Mouse (Mus musculus) erythroblast, adult 5-6 weeks (primary cell): ENCODE data around the gene Akt3. TPM values are rescaled to one million over a fixed set of nuclear protein-coding genes. Genes with fewer than 3 reads are reported as not detected.

Experiments
- ATAC-seq: replicated peaks from 2 replicates; pipeline ENCODE4 v1.8.0; 2016; ENCODE audit warnings: moderate number of reproducible peaks, mild to moderate bottlenecking, moderate TSS enrichment, inconsistent platforms; ENCODE audit not compliant: poor library complexity, low FRiP score, severe bottlenecking
- total RNA-seq, 2 experiments: library from RNA; stranded (forward) in 1 of 2; stranded (reverse) in 1 of 2; fragments of 150-400 nt in 1 of 2; fragments of 200-764, 138-1000 nt in 1 of 2; gene quantifications; 2 replicates each; pipeline versions ENCODE4 v1.2.3 to v1.2.4; 2015 to 2017; ENCODE audit warnings: low replicate concordance in 2 of 2

The Akt3 gene
- total RNA-seq, 2 experiments from 2014 or later = 5.8 to 18.2 TPM

DNA sequence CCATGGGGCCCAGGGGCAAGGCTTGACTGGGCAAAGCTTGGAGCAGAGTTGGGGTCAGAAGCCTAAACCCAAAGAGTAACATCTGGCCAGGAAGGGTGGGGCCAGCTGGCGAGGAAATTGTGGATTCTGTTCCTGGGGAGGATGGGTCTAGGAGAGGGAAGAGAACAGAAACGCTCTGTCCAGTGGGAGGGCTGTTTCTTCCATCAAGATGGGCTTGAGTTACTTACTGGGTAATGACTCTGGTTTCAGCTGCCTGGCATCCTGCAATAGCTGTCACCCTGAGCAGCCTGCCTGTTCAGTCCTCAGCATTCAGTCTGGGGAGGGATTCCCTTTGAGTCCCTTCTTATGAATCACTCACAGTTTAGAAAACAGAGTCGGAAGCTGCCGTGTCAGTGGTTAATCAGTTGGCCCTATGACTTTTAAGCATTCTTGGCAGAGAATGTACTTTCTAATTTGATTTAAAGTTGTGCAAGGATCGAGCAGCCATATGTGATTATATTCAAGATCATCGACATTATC is 243.0 kb downstream of the Akt3 start:
- no peak for ATAC-seq

DNA sequence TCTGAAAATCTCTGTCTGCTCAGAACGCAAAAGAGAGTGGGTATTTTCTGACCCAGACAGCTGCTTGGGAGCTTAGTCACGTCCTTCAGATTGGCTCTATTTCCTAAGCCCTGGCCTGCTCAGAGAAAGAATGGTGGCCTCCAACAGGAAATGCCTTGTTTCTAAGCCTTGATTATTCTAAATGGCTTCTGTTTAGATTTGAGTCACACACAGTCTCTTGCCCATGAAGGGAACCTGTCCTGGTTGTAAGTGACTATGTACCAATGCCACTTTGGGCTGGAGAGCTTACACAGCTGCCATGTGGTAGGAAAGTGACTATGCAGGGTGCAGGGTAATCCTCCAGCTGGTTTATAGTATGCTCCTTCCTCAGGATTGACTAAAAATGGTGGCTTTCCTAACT is 243.7 kb downstream of the Akt3 start:
- no peak for ATAC-seq

DNA sequence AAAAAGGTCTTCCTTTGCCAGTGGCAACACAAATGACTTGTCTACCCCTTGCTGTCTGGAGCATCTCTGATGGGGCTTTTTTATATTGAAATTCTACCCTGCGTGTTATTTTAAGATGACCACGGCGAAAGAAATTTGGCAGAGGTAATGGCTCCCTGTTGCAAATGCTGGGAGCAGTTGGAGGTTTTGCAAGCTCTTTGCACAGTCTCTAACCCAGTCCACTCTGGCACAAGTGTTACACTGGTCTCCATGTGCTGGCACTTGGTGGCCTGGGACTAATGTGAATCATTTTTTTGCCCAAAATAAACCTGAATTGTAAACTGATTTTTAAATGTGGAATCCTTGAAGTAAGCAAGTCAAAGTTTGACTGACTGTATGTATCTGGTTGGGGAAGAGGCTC is 244.2 kb downstream of the Akt3 start:
- ATAC-seq = no peak

DNA sequence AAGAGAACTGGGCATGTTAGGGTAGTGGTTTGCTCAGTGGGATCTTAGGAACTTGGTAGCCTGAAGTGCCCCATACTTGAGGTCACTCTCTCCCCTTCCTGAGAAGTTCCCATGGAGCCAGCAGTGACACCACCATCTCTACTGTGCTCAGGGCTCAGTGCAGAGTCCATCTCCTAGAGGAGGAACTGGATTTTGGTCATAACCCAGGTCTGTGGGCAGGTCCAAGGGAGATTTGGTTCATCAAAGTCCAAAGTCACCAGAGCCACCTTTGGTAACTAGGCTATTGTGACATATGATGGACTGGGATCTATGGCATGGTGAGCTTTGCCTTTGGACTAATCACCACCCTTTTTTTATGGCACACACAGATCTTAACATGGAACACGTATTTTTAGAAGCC is 244.7 kb downstream of the Akt3 start:
- ATAC-seq = no peak

DNA sequence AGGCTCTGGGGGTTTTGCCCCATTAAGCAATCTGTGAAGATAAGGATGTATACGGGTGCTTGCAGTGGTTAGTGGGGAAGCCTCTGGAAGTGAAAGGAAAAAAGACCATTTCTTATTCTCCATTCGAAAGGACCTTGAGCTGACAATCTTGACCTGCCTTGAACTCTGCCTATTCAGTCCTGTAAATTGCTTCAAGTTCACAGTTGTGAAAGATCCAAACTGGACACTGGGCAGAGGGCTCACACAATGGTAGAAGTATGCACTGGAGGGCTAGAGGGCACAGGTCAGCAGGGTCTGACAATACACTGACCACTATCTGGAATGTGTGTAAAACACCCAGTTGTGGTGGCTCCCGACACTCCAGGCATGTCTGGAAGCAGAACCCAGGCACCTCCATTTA is 245.2 kb downstream of the Akt3 start:
- ATAC-seq = no peak

DNA sequence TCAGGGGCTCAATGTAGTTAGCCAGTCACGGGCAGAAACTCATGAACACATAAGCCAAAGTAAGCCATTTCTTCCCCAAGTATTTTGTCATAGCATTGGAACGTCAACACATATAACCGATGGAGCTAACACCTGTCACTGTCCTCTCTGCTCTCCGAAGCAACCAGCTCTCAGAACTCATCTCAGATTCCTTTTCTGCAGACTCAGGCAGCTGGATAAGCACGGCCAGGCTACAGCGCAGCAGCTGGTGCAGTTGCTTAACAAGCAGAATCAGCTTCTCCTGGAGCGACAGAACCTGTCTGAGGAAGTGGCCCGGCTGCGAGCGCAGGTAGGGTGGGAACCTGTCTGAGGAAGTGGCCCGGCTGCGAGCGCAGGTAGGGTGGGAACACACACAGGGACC is 246.3 kb downstream of the Akt3 start:
- ATAC-seq = no peak

DNA sequence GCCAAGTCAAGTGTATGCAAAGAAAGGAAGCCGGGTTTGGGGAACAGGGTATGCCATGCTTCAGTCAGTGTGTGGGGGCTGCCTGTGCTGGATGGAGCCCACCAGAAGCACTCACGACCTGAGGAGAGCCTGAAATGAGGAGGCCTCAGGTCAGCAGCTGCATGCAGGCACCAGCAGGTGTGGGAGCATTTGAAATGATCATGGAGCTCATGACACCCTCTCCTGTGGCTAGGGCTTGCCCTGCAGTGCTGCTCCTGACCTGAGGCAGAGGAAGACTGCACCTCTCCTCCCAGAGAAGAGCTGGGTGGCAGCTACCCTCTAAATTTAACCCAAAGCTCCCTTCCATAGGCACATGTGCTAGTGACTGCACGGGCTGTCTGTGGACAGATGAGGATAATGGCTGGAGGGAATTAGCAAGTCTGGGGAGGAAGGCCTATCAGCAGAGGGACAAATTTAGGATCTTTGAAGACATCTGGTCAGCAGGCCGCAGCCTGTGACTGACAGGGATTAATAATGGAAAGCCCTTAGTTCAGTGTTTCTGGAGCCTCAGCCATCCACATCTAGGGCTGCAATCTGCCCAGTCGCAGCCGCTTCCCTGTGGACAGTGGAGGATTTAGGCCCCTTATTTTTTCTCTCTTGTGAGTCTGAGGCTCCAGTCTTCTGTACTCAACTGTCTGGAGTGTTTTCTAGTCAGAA is 247.2 kb downstream of the Akt3 start:
- ATAC-seq = no peak

DNA sequence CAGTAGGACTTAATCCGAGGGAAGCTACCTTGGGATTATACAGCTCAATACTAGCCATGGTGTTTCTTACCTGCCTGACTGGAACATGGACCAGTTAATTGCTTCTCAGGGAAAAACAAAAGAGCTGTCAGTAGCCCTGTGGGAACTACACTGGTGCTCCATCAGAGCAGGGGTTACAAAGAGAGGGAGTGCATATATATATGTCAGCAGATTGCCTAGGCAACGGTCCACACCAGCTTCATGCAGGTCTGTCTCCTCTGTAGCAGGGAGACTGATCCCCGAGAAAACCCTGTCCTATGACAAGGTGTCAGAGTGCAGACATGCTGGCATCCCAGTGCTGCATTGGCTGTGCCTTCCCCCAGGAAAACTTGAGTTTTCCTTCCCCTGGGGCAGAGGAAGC is 248.0 kb downstream of the Akt3 start:
- no peak for ATAC-seq

DNA sequence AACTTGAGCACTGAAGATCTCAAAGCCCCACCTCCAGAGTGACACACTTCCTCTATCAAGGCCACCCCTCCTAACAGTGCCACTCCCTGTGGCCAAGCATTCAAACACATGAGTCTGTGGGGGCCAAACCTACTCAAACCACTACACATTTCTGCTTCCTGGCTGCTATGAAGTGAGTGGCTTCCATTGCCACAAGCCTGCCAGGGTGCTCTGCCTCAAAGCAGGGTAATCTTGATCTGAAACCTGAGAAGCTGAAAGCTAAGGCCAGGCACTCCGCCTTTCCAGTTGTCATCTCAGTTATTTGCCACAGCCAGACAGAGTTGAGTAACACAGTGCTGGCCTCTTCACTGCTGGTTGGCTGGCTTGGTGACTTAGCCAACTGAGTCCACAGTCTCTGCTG is 249.2 kb downstream of the Akt3 start:
- no peak for ATAC-seq

DNA sequence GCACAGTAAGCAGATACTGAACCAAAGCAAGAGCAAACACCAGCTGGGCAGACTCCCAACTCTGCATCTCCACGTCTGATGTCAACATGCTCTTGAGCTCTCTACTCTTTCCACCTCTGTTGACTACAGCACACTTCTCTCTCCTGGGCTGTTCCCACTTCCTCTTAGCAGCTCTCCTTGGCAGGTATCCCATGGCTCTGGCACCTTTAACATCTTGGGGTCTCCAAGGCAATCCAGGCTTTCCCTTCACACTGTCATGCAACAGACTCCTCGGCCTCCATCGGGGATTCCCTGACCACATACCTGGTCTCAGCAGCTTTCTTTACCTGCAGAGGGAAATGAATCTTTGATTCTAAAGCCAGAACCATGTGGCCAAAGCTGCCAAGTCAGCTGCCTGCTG is 250.6 kb downstream of the Akt3 start:
- no peak for ATAC-seq

DNA sequence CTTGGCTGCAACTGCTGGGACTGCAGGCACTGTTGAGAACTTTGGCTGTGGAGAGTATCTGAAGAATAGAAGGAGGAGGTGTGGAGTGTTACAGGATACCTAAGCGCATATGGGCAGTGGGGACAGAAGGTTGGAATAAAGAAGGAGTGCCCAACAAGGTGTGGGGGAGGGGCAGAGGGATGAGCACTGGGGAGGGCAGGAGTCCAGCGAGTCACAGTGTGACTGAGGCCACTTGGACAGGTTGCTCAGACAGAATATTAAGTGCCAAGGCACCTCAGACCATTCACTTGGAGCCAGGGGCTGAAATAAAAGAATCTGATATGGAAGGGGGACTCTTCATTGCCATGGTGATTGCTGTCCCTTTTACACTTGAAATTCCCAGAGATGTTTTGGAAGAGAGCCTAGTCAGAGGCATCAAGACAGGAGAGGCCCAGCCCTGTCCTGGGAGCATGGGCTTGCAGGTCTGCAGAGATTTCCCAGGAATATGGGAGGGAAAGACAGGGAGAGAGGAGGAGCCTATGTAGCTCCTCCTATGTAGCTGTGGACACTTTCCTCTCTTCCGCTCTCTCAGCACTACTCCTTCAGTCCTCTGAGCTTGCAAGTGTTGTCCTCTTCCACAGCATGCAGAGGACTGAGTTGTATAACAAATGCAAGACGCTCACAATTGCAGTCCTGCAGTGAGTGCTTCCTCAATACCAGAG is 253.8 kb downstream of the Akt3 start:
- no peak for ATAC-seq

DNA sequence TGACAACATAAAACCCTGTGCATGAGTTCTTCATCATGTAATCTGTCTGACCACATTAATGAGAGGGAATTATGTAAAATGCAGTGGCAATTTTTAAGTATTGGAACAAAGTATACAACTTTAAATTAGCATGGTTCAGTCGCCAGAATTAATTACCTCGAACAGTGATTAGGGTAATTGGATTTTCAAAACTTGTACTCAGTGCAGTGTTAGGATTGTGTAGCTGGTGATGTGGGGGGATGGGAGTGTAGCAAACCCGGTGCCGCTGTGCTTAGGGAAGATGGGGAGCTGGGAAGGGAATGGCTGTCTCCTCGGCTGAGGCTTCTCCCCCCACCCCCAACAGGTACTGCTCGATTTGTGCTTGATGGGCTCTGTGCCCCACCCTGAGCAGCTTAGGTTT is 255.1 kb downstream of the Akt3 start:
- ATAC-seq = no peak

DNA sequence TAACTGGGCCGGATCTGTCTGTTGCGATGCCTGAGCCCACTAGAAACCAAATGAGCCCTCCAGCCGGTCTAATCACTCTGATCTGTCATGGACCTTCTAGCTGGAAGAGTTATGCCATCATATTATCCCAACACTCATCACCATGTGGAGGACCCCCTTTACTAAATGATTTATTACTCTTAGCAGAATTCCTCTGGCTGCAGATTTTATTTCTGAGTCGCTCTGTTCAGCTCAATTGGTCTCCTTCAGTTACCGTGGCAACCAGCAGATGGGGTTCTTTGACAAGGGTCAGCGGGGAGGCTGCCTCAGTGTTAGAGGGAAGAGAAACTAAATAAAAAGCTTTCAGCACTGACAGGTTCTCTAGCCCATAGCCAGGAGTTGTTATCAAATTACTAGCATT is 259.0 kb downstream of the Akt3 start:
- ATAC-seq = no peak

DNA sequence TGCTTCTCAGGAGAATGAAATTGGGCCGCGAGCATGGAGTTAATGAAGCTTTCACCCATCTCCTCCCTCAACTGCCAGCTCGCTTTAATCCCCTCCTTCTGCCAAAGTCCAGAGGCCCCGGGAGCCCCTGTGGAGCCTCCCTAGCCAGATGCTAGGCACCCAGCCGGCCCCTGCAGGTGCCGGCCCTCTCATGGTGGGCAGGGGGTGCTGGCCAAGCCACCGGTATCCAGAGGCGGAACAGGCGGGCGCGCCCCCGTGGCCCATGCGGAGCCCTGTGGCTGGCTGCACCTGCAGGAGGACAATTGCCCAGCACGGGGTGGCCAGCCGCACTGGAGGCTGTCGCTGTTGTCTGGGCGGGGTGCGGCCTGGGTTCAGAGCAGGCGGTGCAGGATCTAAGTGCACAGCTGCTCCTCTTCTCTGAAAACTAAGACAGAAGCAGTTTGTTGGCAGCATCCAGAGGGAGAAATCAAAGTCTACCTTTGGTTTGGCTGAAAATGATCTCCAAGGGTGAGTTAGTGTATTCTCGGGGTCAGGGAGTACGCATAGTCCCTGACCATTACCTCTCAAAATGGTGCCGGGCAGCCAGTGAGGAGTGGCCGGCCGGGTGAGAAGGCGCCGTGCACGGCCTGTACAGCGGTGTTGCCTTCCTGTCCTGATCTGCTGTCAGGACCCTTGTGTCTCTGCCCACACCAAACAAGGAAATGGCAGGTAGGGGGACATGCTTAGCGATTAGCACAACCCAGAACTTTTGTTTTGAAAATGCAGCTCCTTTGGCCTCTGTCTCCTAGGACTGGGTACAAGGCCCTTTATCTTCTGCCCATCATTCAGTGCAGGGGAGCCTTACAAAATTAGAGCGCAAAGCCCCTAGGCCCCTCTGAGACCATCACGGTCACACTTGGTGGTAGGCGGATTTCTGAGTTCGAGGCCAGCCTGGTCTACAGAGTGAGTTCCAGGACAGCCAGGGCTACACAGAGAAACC is 260.0 kb downstream of the Akt3 start:
- ATAC-seq = no peak

DNA sequence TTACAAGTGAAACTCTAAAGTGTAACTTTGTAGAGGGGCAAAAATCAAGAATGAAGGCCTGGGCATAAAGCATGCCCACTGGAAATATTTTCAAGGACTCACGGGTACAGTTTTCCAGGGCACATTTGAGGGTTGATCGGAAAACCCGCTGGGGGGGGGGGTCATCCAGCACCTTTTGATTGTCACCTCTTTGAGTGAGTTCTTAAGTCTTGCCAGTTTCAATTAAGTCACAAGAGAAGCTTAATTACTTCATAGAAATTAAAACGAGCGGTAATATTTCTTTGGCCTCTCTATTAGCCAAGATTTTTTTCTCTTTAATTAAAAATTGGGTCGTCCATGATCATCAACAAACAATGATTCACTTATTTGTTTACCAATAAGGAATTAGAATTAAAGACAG is 260.7 kb downstream of the Akt3 start:
- no peak for ATAC-seq

DNA sequence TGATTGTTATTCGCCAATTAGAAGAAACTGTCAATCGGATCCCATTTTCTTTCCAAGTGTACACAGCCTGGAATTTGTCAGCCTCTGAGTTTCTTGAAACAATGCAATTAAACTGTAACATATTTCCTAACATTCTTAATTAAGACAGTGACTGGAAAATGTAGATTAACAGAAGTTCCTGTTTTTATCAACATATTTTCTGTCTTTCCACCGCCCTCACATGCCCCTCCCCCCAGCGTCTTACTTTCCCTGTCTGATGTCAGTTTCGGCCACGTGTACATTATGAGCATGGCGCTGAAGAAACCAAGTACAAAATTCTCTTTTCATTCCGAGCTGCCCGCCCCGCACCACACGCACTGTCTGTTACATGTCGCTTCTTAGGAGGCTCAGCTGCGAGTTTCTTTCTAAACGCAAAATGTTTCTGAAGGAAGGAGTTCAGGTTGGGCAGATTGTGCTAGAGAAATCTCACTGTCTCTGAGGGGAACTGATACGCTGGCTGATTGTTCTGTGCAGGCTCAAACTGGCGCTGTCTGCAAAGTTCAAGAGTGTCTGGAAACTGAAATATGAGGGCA is 261.3 kb downstream of the Akt3 start:
- ATAC-seq = no peak

DNA sequence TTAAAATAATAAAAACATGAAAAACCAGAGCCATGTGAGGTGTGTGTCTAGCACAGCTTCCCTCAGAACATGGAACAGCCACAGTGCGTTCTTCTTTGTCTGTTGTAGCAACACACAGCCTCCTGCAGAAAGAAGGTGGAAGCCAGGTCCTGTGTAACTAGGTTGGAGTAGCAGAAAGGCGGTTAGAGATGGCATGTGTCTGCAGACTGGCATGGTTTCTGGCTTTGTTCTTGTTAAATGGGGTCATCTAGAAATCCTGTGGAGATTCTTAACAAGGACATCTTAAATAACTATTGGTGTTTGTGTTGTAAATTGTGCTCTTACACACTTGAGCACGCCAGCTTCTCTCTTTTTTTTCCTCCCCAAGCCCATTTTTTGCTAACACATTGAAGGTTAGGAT is 261.8 kb downstream of the Akt3 start:
- ATAC-seq = no peak

DNA sequence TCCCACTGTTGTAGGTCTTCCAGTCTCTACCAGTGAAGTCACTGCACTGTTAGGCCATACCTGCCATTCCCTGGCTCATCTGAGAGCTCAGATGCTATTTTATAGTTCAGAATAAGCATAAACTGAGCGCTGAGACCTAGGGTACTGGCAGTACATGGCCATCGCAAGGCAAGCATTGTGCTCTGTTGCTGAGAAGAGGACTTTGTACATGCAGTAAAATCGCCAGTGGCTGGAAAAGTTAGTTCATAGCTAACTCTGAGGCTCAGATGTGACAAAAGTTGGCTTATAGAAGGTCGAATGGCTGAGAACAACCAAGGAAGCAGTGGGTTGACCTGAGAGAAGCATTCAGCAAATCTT is 262.6 kb downstream of the Akt3 start:
- ATAC-seq = no peak

DNA sequence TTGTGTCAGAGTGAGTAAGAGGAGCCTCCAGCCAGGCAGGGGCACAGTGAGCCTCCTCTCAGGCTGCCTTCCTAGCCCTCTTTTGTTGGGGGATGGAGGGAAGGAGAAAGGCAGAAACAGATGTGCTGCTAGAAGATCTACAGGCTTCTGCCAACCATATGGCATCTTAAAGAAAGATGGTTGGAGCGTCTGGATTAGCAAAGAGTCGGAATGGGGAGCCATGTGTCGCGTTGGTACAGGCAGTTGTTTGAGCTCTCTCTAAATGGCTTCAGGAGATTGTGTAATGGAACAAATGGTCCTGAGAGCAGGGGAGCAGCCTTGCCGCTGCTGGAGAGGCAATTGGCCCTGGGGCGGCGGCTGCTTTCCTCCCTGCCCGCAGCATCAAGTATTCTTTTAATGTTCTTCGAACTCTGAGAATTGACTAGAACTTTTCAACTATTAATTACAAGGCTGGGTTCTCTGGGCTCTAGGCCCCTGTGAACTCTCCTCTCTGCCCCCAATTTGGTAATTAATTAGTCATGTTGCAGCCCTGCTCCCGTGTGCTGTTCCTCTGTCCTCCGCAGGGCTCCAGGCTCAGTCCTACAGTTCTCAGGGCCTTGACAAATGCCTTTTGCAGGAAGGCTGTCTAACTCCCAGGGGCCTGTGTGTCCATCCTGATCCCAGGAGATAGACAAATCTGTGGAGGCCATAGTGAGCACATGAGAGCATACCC is 263.1 kb downstream of the Akt3 start:
- no peak for ATAC-seq

DNA sequence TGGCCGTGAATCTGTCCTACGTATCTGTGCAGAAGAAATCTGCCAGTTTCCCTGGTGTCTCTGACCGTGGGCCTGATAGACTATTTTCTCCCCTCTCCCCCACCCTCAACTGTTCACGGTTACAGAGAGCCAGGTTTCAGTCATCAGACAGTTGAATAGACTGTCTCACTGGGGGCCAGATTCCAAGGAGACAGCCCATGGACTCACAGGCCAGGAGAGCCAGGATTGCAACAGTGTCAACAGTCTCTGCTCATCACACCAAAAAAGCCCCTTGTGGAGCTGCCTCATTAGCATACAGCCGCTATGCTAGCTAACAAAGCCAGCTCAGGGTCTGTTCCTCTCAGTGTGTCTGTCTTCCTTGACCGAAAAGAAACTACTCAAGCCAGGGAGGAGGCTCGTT is 263.9 kb downstream of the Akt3 start:
- ATAC-seq = no peak
